Mouse (Mus musculus) liver, embryonic 11.5 days (tissue): Measurements from ENCODE around the gene Tas1r2. TPM values are rescaled to one million over a fixed set of nuclear protein-coding genes. Genes with fewer than 3 reads are reported as not detected.
A peak's percentile ranks its signal among the peaks of the same experiment; 100 is the strongest.

ENCODE experiments used
- ATAC-seq: fragments of 200-750 bp; cut with Nextera tagmentation; replicated peaks from 2 replicates; pipeline ENCODE4 v1.8.0; 2017; ENCODE audit warnings: moderate number of reproducible peaks, mild to moderate bottlenecking, moderate TSS enrichment, moderate library complexity; ENCODE audit not compliant: low FRiP score
- DNase-seq: peaks from one replicate; pipeline ENCODE4 v3.0.0-alpha.2; 2017; ENCODE audit warnings: low spot score
- H3K27ac ChIP-seq: fragments of 300-500 bp; sonication (generic); 2 replicates; pipeline ENCODE4 v1.5.1; 2014; ENCODE audit warnings: mild to moderate bottlenecking, low read depth, low read length, control low read depth
- H3K27me3 ChIP-seq: fragments of 300-500 bp; sonication (generic); replicated peaks from 2 replicates; pipeline ENCODE4 v1.6.1; 2014; ENCODE audit warnings: low read length, mixed read lengths; ENCODE audit not compliant: control insufficient read depth, insufficient read depth
- H3K36me3 ChIP-seq: fragments of 300-500 bp; sonication (generic); 2 replicates; pipeline ENCODE4 v1.6.1; 2014; ENCODE audit warnings: mild to moderate bottlenecking, low read length, moderate library complexity, mixed read lengths; ENCODE audit not compliant: control insufficient read depth, insufficient read depth
- H3K4me1 ChIP-seq: fragments of 300-500 bp; sonication (generic); replicated peaks from 2 replicates; pipeline ENCODE4 v1.6.1; 2014; ENCODE audit warnings: low read length, mixed read lengths; ENCODE audit not compliant: control insufficient read depth, insufficient read depth
- H3K4me2 ChIP-seq: fragments of 300-500 bp; sonication (generic); 2 replicates; pipeline ENCODE4 v1.6.1; 2014; ENCODE audit warnings: mild to moderate bottlenecking, control low read depth, moderate library complexity
- H3K4me3 ChIP-seq: fragments of 300-500 bp; sonication (generic); 2 replicates; pipeline ENCODE4 v1.5.1; 2014; ENCODE audit warnings: low read depth, low read length, control low read depth
- H3K9ac ChIP-seq: fragments of 300-500 bp; sonication (generic); 2 replicates; pipeline ENCODE4 v1.6.1; 2014; ENCODE audit warnings: low read depth, low read length, control low read depth
- H3K9me3 ChIP-seq: fragments of 300-500 bp; sonication (generic); 2 replicates; pipeline ENCODE4 v1.6.1; 2016; ENCODE audit warnings: low read length, inconsistent platforms, mixed read lengths; ENCODE audit not compliant: control insufficient read depth
- WGBS: fragments of 180-500 bp; shearing (Covaris S2); extraction: QIAGEN DNeasy Blood & Tissue Kit; methylation state at CpG from one replicate; pipeline ENCODE4 v1.1.7; 2014; 5-methylcytosine and 5-hydroxymethylcytosine counted together
- polyA plus RNA-seq: library from polyadenylated mRNA; unstranded; fragments of >200 nt; fragmentation: Nextera tagmentation; extraction: Ambion mirVana; gene quantifications from 2 replicates; pipeline ENCODE4 v1.2.1, GENCODE M21; 2014

The Tas1r2 gene
- polyA plus RNA-seq, 1 experiment from 2014 or later, result not detected

- Histone ChIP-seq H3K4me1 (peaks cover 7% of the 10 kb centered on the region; the same call in 1 of the 2 replicates), H3K4me2 (peak overlapping the region; percentile 85), H3K9ac (peak overlapping the region; percentile 44), H3K9me3 (0 out of 2 replicates have a peak, but pooled peaks cover 4% of the 10 kb centered on the region), H3K4me3 (peak overlapping the region; percentile 65), H3K27me3 (no peaks in the 10 kb centered on the region), H3K27ac (no peak overlapping the region; the same call in 1 of the 2 replicates), H3K36me3 (peaks cover 19% of the 10 kb centered on the region)
- ATAC-seq (no peak), DNase-seq (no peak)
- WGBS, result 49% methylated on average over 3 of the region's 3 CpGs
Measured at GRCm38 (mm10) chr4:139617001-139617364, 36.4 kb upstream of the Tas1r2 start.

GRCm38 (mm10) chr4:139619765-139620164 lies 33.6 kb upstream of the Tas1r2 start:
- Histone ChIP-seq H3K4me3 (no peak overlapping the region), H3K4me2 (no peak overlapping the region), H3K36me3 (peaks cover 2% of the 10 kb centered on the region; the same call in 1 of the 2 replicates), H3K9me3 (no peaks in the 10 kb centered on the region), H3K9ac (no peak overlapping the region), H3K27me3 (no peaks in the 10 kb centered on the region), H3K27ac (no peak overlapping the region), H3K4me1 (peaks cover 12% of the 10 kb centered on the region)
- WGBS, result 69% methylated on average over 6 of the region's 6 CpGs
- DNase-seq (no peak), ATAC-seq (no peak)

GRCm38 (mm10) chr4:139622373-139623282 lies 30.7 kb upstream of the Tas1r2 start, which contains the start of gene Aldh4a1:
TSS of gene Aldh4a1 (plus strand) at chr4:139622866.
- peak within 1 kb of the TSS; percentile 83 for H3K9ac ChIP-seq
- WGBS, result under 1% methylated on average over 32 of the region's 38 CpGs
- no peaks in the 10 kb centered on the region for H3K9me3 ChIP-seq
- H3K27ac ChIP-seq, result peak within 1 kb of the TSS; percentile 77
- DNase-seq, result peak; percentile 96
- peak within 1 kb of the TSS; percentile 92 for H3K4me2 ChIP-seq
- H3K4me3 ChIP-seq, result peak within 1 kb of the TSS; percentile 71
- H3K36me3 ChIP-seq, result no peaks in the 10 kb centered on the region
- peaks cover 5% of the 10 kb centered on the region for H3K4me1 ChIP-seq
- peak; percentile 99 for ATAC-seq
- H3K27me3 ChIP-seq, result no peaks in the 10 kb centered on the region

GRCm38 (mm10) chr4:139623434-139624115 lies 29.8 kb upstream of the Tas1r2 start:
- DNase-seq, result no peak

GRCm38 (mm10) chr4:139624116-139624489 lies 29.2 kb upstream of the Tas1r2 start:
- Histone ChIP-seq H3K27ac (peak overlapping the region; percentile 32; the same call in 1 of the 2 replicates), H3K36me3 (no peaks in the 10 kb centered on the region), H3K4me3 (peak overlapping the region; percentile 71), H3K9ac (no peak overlapping the region; the same call in 1 of the 2 replicates), H3K9me3 (no peaks in the 10 kb centered on the region), H3K27me3 (no peaks in the 10 kb centered on the region), H3K4me1 (peaks cover 7% of the 10 kb centered on the region), H3K4me2 (peak overlapping the region; percentile 92)
- ATAC-seq (no peak), DNase-seq (no peak)
- WGBS, result 61% methylated on average over 5 of the region's 5 CpGs

More at GRCm38 (mm10) chr4:139623434-139624115, 29.8 kb upstream of the Tas1r2 start:
- H3K9ac ChIP-seq, result peak overlapping the region; percentile 83
- H3K36me3 ChIP-seq, result no peaks in the 10 kb centered on the region
- H3K4me3 ChIP-seq, result peak overlapping the region; percentile 71
- no peak for ATAC-seq
- no peaks in the 10 kb centered on the region for H3K27me3 ChIP-seq
- peak overlapping the region; percentile 77 for H3K27ac ChIP-seq
- no peaks in the 10 kb centered on the region for H3K9me3 ChIP-seq
- H3K4me1 ChIP-seq, result peaks cover 5% of the 10 kb centered on the region
- H3K4me2 ChIP-seq, result peak overlapping the region; percentile 92
- WGBS, result 23% methylated on average over 21 of the region's 21 CpGs

- H3K4me2 ChIP-seq, result peak overlapping the region; percentile 92
- H3K4me1 ChIP-seq, result peaks cover 8% of the 10 kb centered on the region
- H3K9ac ChIP-seq, result 0 out of 2 replicates have a peak overlapping the region, but pooled peaks have one; percentile 6
- 77% methylated on average over 10 of the region's 10 CpGs for WGBS
- H3K36me3 ChIP-seq, result no peaks in the 10 kb centered on the region
- H3K27me3 ChIP-seq, result no peaks in the 10 kb centered on the region
- H3K9me3 ChIP-seq, result no peaks in the 10 kb centered on the region
- H3K4me3 ChIP-seq, result peak overlapping the region; percentile 71
- DNase-seq (no peak), ATAC-seq (no peak)
- H3K27ac ChIP-seq, result peak overlapping the region; percentile 32; the same call in 1 of the 2 replicates
Measured at GRCm38 (mm10) chr4:139624706-139625105, 28.6 kb upstream of the Tas1r2 start.

- no peak overlapping the region for H3K27ac ChIP-seq
- H3K27me3 ChIP-seq, result no peaks in the 10 kb centered on the region
- WGBS, result 87% methylated on average over 11 of the region's 11 CpGs
- no peak for DNase-seq
- ATAC-seq, result no peak
- peaks cover 8% of the 10 kb centered on the region for H3K4me1 ChIP-seq
- H3K36me3 ChIP-seq, result no peaks in the 10 kb centered on the region
- no peak overlapping the region for H3K4me3 ChIP-seq
- no peak overlapping the region for H3K4me2 ChIP-seq
- H3K9ac ChIP-seq, result no peak overlapping the region
- H3K9me3 ChIP-seq, result no peaks in the 10 kb centered on the region
Measured at GRCm38 (mm10) chr4:139627361-139627760, 26.0 kb upstream of the Tas1r2 start.

- Histone ChIP-seq H3K9ac (no peak overlapping the region), H3K4me2 (no peak overlapping the region), H3K27me3 (no peaks in the 10 kb centered on the region), H3K36me3 (no peaks in the 10 kb centered on the region), H3K9me3 (no peaks in the 10 kb centered on the region), H3K4me3 (no peak overlapping the region), H3K27ac (no peak overlapping the region), H3K4me1 (peaks cover 3% of the 10 kb centered on the region; the same call in 1 of the 2 replicates)
- DNase-seq (no peak), ATAC-seq (no peak)
- 60% methylated on average over 10 of the region's 10 CpGs for WGBS
Measured at GRCm38 (mm10) chr4:139630171-139630570, 23.2 kb upstream of the Tas1r2 start.
